Mouse (Mus musculus): Measurements from ENCODE around the gene Eif1. TPM values are rescaled to one million over a fixed set of nuclear protein-coding genes. Genes with fewer than 3 reads are reported as not detected.
"Not testable (repeated sequence)": the region's sequence is repeated elsewhere in the genome, so short reads cannot be mapped to it uniquely, and the experiment has no call there.

The Eif1 gene
- polyA plus RNA-seq, 1 experiment: 396 TPM

- no peaks in the 10 kb centered on the region for H3K36me3 ChIP-seq (ENCODE audit: control insufficient read depth, insufficient read depth, low read length)
- H3K4me3 ChIP-seq (ENCODE audit: control insufficient read depth, low read depth, low read length): peak overlapping the region; percentile 39
- no peak overlapping the region for H3K27ac ChIP-seq (ENCODE audit: control insufficient read depth, insufficient read depth, low read depth, low read length)
- H3K27me3 ChIP-seq (ENCODE audit: control insufficient read depth, insufficient read depth, low read length): no peaks in the 10 kb centered on the region
- peaks cover 2% of the 10 kb centered on the region for H3K4me1 ChIP-seq (ENCODE audit: control insufficient read depth, insufficient read depth, low read length)
- TF ChIP-seq CTCF (IDR thresholded peaks at IDR 0.05; ENCODE audit: control insufficient read depth, insufficient read depth, insufficient replicate concordance, low read depth, low read length) (peak; percentile 100), POLR2A (IDR thresholded peaks at IDR 0.05; ENCODE audit: control insufficient read depth, low read depth, low read length) (no peak)
These were observed 24.4 kb upstream of the Eif1 start for GRCm38 (mm10) chr11:100295308-100295707.

GRCm38 (mm10) chr11:100297801-100298200, 21.9 kb upstream of the Eif1 start:
- H3K27me3 ChIP-seq (ENCODE audit: control insufficient read depth, insufficient read depth, low read length): no peaks in the 10 kb centered on the region
- no peaks in the 10 kb centered on the region for H3K36me3 ChIP-seq (ENCODE audit: control insufficient read depth, insufficient read depth, low read length)
- peaks cover 2% of the 10 kb centered on the region for H3K4me1 ChIP-seq (ENCODE audit: control insufficient read depth, insufficient read depth, low read length)
- peak overlapping the region; percentile 25; the same call in 1 of the 2 replicates for H3K4me3 ChIP-seq (ENCODE audit: control insufficient read depth, low read depth, low read length)
- peak; percentile 64 for TF ChIP-seq CTCF (IDR thresholded peaks at IDR 0.05; ENCODE audit: control insufficient read depth, insufficient read depth, insufficient replicate concordance, low read depth, low read length)
- no peak for TF ChIP-seq POLR2A (IDR thresholded peaks at IDR 0.05; ENCODE audit: control insufficient read depth, low read depth, low read length)
- no peak overlapping the region for H3K27ac ChIP-seq (ENCODE audit: control insufficient read depth, insufficient read depth, low read depth, low read length)

GRCm38 (mm10) chr11:100298274-100299036, 21.2 kb upstream of the Eif1 start:
- Histone ChIP-seq H3K27ac (ENCODE audit: control insufficient read depth, insufficient read depth, low read depth, low read length) (no peak overlapping the region), H3K4me1 (ENCODE audit: control insufficient read depth, insufficient read depth, low read length) (peaks cover 2% of the 10 kb centered on the region), H3K27me3 (ENCODE audit: control insufficient read depth, insufficient read depth, low read length) (no peaks in the 10 kb centered on the region), H3K36me3 (ENCODE audit: control insufficient read depth, insufficient read depth, low read length) (no peaks in the 10 kb centered on the region), H3K4me3 (ENCODE audit: control insufficient read depth, low read depth, low read length) (peak overlapping the region; percentile 25; the same call in 1 of the 2 replicates)
- TF ChIP-seq POLR2A (IDR thresholded peaks at IDR 0.05; ENCODE audit: control insufficient read depth, low read depth, low read length): no peak
- peak; percentile 90 for TF ChIP-seq CTCF (IDR thresholded peaks at IDR 0.05; ENCODE audit: control insufficient read depth, insufficient read depth, insufficient replicate concordance, low read depth, low read length)

- Histone ChIP-seq H3K36me3 (ENCODE audit: control insufficient read depth, insufficient read depth, low read length) (no peaks in the 10 kb centered on the region), H3K4me1 (ENCODE audit: control insufficient read depth, insufficient read depth, low read length) (peaks cover 2% of the 10 kb centered on the region), H3K4me3 (ENCODE audit: control insufficient read depth, low read depth, low read length) (no peak overlapping the region), H3K27ac (ENCODE audit: control insufficient read depth, insufficient read depth, low read depth, low read length) (no peak overlapping the region), H3K27me3 (ENCODE audit: control insufficient read depth, insufficient read depth, low read length) (no peaks in the 10 kb centered on the region)
- no peak for TF ChIP-seq POLR2A (IDR thresholded peaks at IDR 0.05; ENCODE audit: control insufficient read depth, low read depth, low read length)
- TF ChIP-seq CTCF (IDR thresholded peaks at IDR 0.05; ENCODE audit: control insufficient read depth, insufficient read depth, insufficient replicate concordance, low read depth, low read length): peak; percentile 92; the same call in 1 of the 2 replicates
These were observed 19.4 kb upstream of the Eif1 start for GRCm38 (mm10) chr11:100300293-100300692.

- no peak overlapping the region for H3K27ac ChIP-seq (ENCODE audit: control insufficient read depth, insufficient read depth, low read depth, low read length)
- no peak overlapping the region for H3K4me3 ChIP-seq (ENCODE audit: control insufficient read depth, low read depth, low read length)
- no peaks in the 10 kb centered on the region for H3K36me3 ChIP-seq (ENCODE audit: control insufficient read depth, insufficient read depth, low read length)
- TF ChIP-seq POLR2A (IDR thresholded peaks at IDR 0.05; ENCODE audit: control insufficient read depth, low read depth, low read length) (no peak), CTCF (IDR thresholded peaks at IDR 0.05; ENCODE audit: control insufficient read depth, insufficient read depth, insufficient replicate concordance, low read depth, low read length) (no peak)
- H3K27me3 ChIP-seq (ENCODE audit: control insufficient read depth, insufficient read depth, low read length): no peaks in the 10 kb centered on the region
- H3K4me1 ChIP-seq (ENCODE audit: control insufficient read depth, insufficient read depth, low read length): peaks cover 2% of the 10 kb centered on the region
These were observed 18.4 kb upstream of the Eif1 start for GRCm38 (mm10) chr11:100301292-100301691.

- no peaks in the 10 kb centered on the region for H3K27me3 ChIP-seq (ENCODE audit: control insufficient read depth, insufficient read depth, low read length)
- H3K27ac ChIP-seq (ENCODE audit: control insufficient read depth, insufficient read depth, low read depth, low read length): no peak overlapping the region
- TF ChIP-seq POLR2A (IDR thresholded peaks at IDR 0.05; ENCODE audit: control insufficient read depth, low read depth, low read length): no peak
- TF ChIP-seq CTCF (IDR thresholded peaks at IDR 0.05; ENCODE audit: control insufficient read depth, insufficient read depth, insufficient replicate concordance, low read depth, low read length): no peak
- H3K4me3 ChIP-seq (ENCODE audit: control insufficient read depth, low read depth, low read length): no peak overlapping the region
- peaks cover 3% of the 10 kb centered on the region for H3K4me1 ChIP-seq (ENCODE audit: control insufficient read depth, insufficient read depth, low read length)
- H3K36me3 ChIP-seq (ENCODE audit: control insufficient read depth, insufficient read depth, low read length): no peaks in the 10 kb centered on the region
These were observed 11.8 kb upstream of the Eif1 start for GRCm38 (mm10) chr11:100307900-100308299.

- not testable (repeated sequence) for H3K36me3 ChIP-seq (ENCODE audit: control insufficient read depth, insufficient read depth, low read length)
These were observed 11.0 kb upstream of the Eif1 start for GRCm38 (mm10) chr11:100308672-100309071.

More at GRCm38 (mm10) chr11:100308672-100309071, 11.0 kb upstream of the Eif1 start:
- H3K27ac ChIP-seq (ENCODE audit: control insufficient read depth, insufficient read depth, low read depth, low read length); H3K27me3 ChIP-seq (ENCODE audit: control insufficient read depth, insufficient read depth, low read length); H3K4me1 ChIP-seq (ENCODE audit: control insufficient read depth, insufficient read depth, low read length); H3K4me3 ChIP-seq (ENCODE audit: control insufficient read depth, low read depth, low read length): not testable (repeated sequence)

Data from testis, adult 2 months (tissue).